Mouse (Mus musculus) gastrocnemius, adult 2 months (tissue): ENCODE measurements around the gene Zfp710. TPM values are rescaled to one million over a fixed set of nuclear protein-coding genes. Genes with fewer than 3 reads are reported as not detected.

Experiments used
- DNase-seq: peaks from one replicate; pipeline ENCODE4 v3.0.0; 2022
- H3K27ac ChIP-seq: fragments of 200-600 bp; 2 replicates; pipeline ENCODE4 v1.8.1; 2022; ENCODE audit warnings: mild to moderate bottlenecking
- H3K4me3 ChIP-seq: fragments of 200-600 bp; 2 replicates; pipeline ENCODE4 v1.8.1; 2022; ENCODE audit warnings: mild to moderate bottlenecking, moderate library complexity
- CTCF ChIP-seq: fragments of 200-600 bp; IDR thresholded peaks from 2 replicates; pipeline ENCODE4 v1.8.1; 2022; ENCODE audit warnings: antibody characterized with exemption, mild to moderate bottlenecking, moderate library complexity
- intact Hi-C: fragments of 180-260 bp; cut with DNase I; formaldehyde crosslinking; loops from one replicate; pipeline ENCODE4 v1.15.1; 2025
- total RNA-seq, 2 experiments: library from RNA; stranded (reverse); gene quantifications; 2 replicates each; pipeline ENCODE4 v1.2.3; 2021

Gene Zfp710
- total RNA-seq, 2 experiments from 2014 or later = 21.5 to 37.5 TPM

DNA sequence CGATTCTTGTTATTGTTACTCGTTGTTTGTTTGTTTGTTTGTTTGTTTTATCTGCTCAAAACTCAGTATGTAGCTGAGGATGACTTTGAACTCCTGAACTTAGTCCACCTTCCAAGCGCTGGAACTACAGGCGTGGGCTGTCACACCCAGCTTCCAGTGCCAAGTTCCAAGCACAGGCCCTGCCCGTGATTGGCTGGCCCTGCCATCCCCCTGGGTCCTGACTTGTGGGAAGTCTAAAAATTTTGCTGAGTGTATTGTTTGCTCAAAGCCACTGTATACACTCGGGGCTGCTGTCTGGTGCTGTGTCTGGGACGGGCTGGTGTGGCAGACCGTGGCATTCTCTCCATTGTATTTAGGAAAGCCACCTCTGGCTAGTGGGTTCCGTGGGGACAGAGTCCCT lies 53.2 kb downstream of the Zfp710 start:
- TF ChIP-seq CTCF = no peak

GRCm38 (mm10) chr7:80078792-80079301 lies 54.2 kb downstream of the Zfp710 start:
- Histone ChIP-seq H3K27ac (peak overlapping the region; percentile 95), H3K4me3 (peak overlapping the region; percentile 60)
- intact Hi-C loops = loop anchor here (2.0 to 5.0 kb wide), 2 partner anchors 52 to 147 kb away; no protein-coding TSS in a partner anchor
- peak; percentile 93 for DNase-seq
- TF ChIP-seq CTCF = peak; percentile 14; the same call in 1 of the 2 replicates

More for the DNA sequence above, 53.2 kb downstream of the Zfp710 start:
- peak overlapping the region; percentile 95 for H3K27ac ChIP-seq
- intact Hi-C loops = loop anchor here (2.0 to 5.0 kb wide), 2 partner anchors 51 to 146 kb away; no protein-coding TSS in a partner anchor
- no peak overlapping the region for H3K4me3 ChIP-seq
- DNase-seq = peak; percentile 46

DNA sequence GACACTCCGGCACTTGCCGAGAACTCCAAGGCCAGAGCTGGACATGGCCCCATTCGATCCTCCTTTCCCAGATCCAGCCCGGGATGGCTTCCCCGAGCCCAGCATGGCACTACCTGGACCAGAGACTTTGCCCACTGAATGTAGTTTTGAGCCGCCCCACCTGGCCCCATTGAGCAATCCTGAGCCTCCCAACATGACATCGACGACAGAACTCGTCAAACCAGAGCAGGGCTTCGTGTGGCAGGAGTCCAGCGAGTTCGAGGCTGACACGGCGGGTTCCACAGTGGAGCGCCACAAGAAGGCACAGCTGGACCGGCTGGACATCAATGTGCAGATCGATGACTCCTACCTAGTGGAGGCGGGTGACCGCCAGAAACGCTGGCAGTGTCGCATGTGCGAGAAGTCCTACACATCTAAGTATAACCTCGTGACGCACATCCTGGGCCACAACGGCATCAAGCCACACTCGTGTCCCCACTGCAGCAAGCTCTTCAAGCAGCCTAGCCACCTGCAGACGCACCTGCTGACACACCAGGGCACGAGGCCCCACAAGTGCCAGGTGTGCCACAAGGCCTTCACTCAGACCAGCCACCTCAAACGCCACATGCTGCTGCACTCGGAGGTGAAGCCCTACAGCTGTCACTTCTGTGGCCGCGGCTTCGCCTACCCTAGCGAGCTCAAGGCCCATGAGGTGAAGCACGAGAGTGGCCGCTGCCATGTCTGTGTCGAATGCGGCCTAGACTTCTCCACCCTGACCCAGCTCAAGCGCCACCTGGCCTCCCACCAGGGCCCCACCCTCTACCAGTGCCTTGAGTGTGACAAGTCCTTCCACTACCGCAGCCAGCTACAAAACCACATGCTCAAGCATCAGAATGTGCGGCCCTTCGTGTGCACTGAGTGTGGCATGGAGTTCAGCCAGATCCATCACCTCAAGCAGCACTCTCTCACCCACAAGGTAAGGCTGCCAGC lies 57.3 kb downstream of the Zfp710 start:
- TF ChIP-seq CTCF = no peak
- Histone ChIP-seq H3K4me3 (no peak overlapping the region), H3K27ac (no peak overlapping the region)
- intact Hi-C loops = no loop called here
- DNase-seq = no peak

DNA sequence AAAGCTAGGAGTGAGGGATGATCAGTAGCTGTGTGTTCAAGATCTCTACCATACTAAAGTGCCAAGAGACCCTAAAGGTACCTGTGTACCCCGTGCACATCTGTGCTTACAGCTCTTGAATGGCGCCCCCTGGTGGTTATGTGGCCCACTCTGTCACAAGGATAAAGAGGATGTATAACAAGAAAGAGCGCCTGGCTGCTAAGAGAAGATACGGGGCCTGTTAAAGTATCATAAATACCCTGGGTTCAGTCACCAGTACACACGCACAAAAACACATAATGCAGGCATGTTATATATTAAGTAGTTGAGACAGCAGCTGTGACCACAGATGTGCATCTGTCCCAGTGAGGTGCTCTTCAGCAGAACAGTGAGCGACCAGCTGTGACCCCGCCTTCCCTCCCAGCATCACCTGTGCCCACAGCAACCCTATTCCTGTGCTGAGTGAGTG lies 59.9 kb downstream of the Zfp710 start:
- intact Hi-C loops = loop anchor here (2.0 kb wide), 1 partner anchor 60 kb away; the partner anchor contains the start of gene Zfp710
- H3K27ac ChIP-seq = no peak overlapping the region
- TF ChIP-seq CTCF = peak; percentile 79
- peak; percentile 81 for DNase-seq
- H3K4me3 ChIP-seq = no peak overlapping the region

GRCm38 (mm10) chr7:80085970-80086715 lies 61.5 kb downstream of the Zfp710 start:
- Histone ChIP-seq H3K4me3 (no peak overlapping the region), H3K27ac (peak overlapping the region; percentile 20; the same call in 1 of the 2 replicates)
- peak; percentile 50 for DNase-seq
- TF ChIP-seq CTCF = no peak
- intact Hi-C loops = loop anchor here (2.0 kb wide), 1 partner anchor 61 kb away; the partner anchor contains the start of gene Zfp710

- TF ChIP-seq CTCF = no peak
- intact Hi-C loops = no loop called here
- H3K4me3 ChIP-seq = no peak overlapping the region
- no peak for DNase-seq
- H3K27ac ChIP-seq = no peak overlapping the region
Observed at GRCm38 (mm10) chr7:80088191-80088590, 63.6 kb downstream of the Zfp710 start.

DNA sequence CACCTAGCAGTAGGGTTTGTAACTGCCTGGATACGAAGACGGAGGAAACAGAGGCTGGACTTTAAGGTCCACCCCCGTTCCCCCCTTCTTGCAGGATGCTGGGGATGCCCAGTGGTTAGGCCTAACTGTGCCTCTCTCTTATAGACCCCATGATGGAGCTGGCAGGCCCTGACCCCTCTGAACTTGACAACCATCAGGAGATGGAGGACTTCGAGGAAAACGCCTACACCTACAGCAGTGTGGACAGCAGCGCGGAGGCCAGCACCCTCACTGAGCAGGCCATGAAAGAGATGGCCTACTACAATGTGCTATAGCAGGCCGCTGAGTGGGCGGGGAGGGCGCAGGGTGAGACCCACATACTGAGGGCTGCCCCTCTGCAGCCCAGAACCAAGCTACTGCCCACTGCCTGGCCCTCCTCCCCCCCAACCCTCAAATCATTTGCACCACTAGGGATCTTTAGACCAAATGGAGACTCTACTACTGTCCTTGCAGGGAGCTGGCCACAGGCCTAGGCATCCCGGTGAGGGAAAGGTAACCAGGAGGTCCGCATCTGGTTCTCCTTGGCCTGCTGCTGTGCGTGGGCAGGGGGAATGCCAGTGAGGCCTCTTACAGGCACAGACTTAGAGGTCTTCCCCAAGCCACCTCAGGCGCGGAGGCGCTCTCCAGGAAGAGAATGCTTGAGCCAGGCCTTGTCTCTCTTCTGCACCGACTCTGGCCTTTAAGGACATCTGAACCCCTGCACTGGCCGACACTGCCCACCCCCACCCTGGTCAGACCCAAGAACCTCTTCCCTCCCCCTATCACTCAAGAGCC lies 65.8 kb downstream of the Zfp710 start:
- Histone ChIP-seq H3K27ac (no peak overlapping the region), H3K4me3 (no peak overlapping the region)
- intact Hi-C loops = no loop called here
- no peak for DNase-seq
- TF ChIP-seq CTCF = no peak

- no peak for DNase-seq
- no peak overlapping the region for H3K27ac ChIP-seq
- intact Hi-C loops = no loop called here
- no peak for TF ChIP-seq CTCF
- H3K4me3 ChIP-seq = no peak overlapping the region
Observed at GRCm38 (mm10) chr7:80091004-80091865, 66.6 kb downstream of the Zfp710 start.

DNA sequence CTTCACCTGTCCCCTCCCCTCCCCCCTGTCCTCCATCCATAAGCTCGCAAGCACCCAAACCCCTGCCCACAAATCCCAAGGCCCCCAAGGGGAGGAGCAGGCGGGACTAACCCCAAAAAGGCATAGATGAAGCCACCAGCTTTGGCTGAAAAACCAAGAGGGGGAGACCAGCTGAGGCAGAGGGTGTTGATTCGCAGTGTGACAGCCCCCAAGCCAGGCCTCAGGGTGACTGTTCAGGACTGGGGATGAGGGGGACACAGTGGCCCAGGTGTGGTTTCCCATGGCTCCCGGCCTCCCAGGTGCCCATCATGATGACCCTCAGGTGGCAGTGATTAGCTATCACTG lies 67.2 kb downstream of the Zfp710 start:
- Histone ChIP-seq H3K4me3 (no peak overlapping the region), H3K27ac (no peak overlapping the region)
- intact Hi-C loops = no loop called here
- no peak for TF ChIP-seq CTCF
- no peak for DNase-seq

DNA sequence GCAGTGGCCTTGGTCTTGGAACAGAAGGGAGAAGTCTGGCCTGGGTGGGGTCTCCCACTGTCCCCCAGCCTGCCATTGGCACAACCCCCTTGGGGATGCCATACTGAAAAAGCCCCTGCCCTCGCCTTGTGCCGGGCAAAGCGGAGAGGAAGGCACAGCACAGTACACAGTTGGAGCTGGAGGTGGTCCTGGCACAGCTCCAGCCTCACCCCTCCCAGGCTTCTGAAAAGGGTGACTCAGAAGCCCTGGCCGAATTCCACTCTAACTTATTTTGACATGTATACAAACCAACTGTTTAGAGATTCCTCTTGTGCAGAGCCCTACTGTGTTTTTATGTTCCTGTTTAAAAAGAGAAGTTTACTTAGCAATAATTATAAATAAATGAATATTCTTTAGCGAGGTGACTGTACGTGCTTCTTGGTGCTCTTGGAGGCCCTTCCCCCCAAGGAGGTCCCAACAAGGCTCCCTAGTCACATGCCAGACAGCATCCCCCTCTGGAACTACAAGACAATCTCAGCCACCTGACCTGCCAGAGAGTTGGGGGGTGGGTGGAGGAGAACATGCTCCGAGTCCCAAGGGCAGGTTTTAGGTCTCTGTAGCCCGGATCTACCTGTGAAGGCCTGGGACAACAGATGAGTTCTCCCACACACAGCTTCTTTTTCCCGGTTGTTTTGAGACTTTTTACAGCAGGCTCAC lies 67.9 kb downstream of the Zfp710 start:
- no peak for DNase-seq
- TF ChIP-seq CTCF = no peak
- intact Hi-C loops = no loop called here
- no peak overlapping the region for H3K4me3 ChIP-seq
- peak overlapping the region; percentile 1; the same call in 1 of the 2 replicates for H3K27ac ChIP-seq
